Mouse (Mus musculus) MEL (cell line): ENCODE measurements around the gene Myg1. TPM values are rescaled to one million over a fixed set of nuclear protein-coding genes. Genes with fewer than 3 reads are reported as not detected.

Experiments
- DNase-seq: peaks from one replicate; pipeline ENCODE4 v3.0.0; 2011; ENCODE audit warnings: low read depth, low spot score
- H3K27ac ChIP-seq: 2 replicates; pipeline ENCODE4 v1.5.1; 2012; ENCODE audit warnings: low read depth, mild to moderate bottlenecking, control low read depth, low read length, moderate library complexity; ENCODE audit not compliant: control insufficient read depth
- H3K27me3 ChIP-seq, 2 experiments: fragments of 150-350 bp in 1 of 2; sonication (generic) in 1 of 2; 2 replicates each; pipeline ENCODE4 v1.6.1; 2012; ENCODE audit warnings: low read length in 2 of 2, mild to moderate bottlenecking in 2 of 2, improper control_type of control experiment in 1 of 2, moderate library complexity in 1 of 2; ENCODE audit not compliant: insufficient read depth in 2 of 2, control insufficient read depth in 1 of 2
- H3K36me3 ChIP-seq, 2 experiments: 2 replicates each; pipeline ENCODE4 v1.6.1; 2012 to 2014; ENCODE audit warnings: low read length in 2 of 2, improper control_type of control experiment in 1 of 2, inconsistent platforms in 1 of 2, mild to moderate bottlenecking in 1 of 2; ENCODE audit not compliant: insufficient read depth in 2 of 2, control insufficient read depth in 1 of 2
- H3K4me1 ChIP-seq, 2 experiments: fragments of 150-350 bp in 1 of 2; sonication (generic) in 1 of 2; 2 replicates each; pipeline ENCODE4 v1.6.1; 2012; ENCODE audit warnings: low read length in 2 of 2, improper control_type of control experiment in 1 of 2, mild to moderate bottlenecking in 1 of 2; ENCODE audit not compliant: insufficient read depth in 2 of 2, control insufficient read depth in 1 of 2
- H3K4me3 ChIP-seq, 2 experiments: fragments of 150-350 bp in 1 of 2; sonication (generic) in 1 of 2; 2 replicates each; pipeline ENCODE4 v1.5.1; 2012; ENCODE audit warnings: low read depth in 2 of 2, low read length in 2 of 2, mild to moderate bottlenecking in 2 of 2, moderate library complexity in 2 of 2, control low read depth in 1 of 2, improper control_type of control experiment in 1 of 2; ENCODE audit not compliant: control insufficient read depth in 1 of 2, insufficient read depth in 1 of 2
- H3K79me2 ChIP-seq: 2 replicates; pipeline ENCODE4 v1.6.1; 2012; ENCODE audit warnings: mild to moderate bottlenecking, low read length, moderate library complexity; ENCODE audit not compliant: control insufficient read depth, poor library complexity, insufficient read depth
- H3K9ac ChIP-seq: 2 replicates; pipeline ENCODE4 v1.6.1; 2012; ENCODE audit warnings: low read depth, mild to moderate bottlenecking, control low read depth, low read length, moderate library complexity; ENCODE audit not compliant: control insufficient read depth, poor library complexity, severe bottlenecking
- H3K9me3 ChIP-seq: fragments of 150-350 bp; sonication (generic); replicated peaks from 2 replicates; pipeline ENCODE4 v1.6.1; 2012; ENCODE audit warnings: mild to moderate bottlenecking, low read length, improper control_type of control experiment, moderate library complexity; ENCODE audit not compliant: insufficient read depth
- BHLHE40 ChIP-seq: IDR thresholded peaks from 2 replicates; pipeline ENCODE4 v1.6.1; 2012; ENCODE audit warnings: low read depth, mild to moderate bottlenecking, inconsistent platforms, low read length, improper control_type of control experiment, borderline replicate concordance
- CHD1 ChIP-seq: IDR thresholded peaks from 2 replicates; pipeline ENCODE4 v1.6.1; 2012; ENCODE audit warnings: low read depth, mild to moderate bottlenecking, inconsistent platforms, low read length, improper control_type of control experiment
- CHD2 ChIP-seq: IDR thresholded peaks from 2 replicates; pipeline ENCODE4 v1.6.1; 2011; ENCODE audit warnings: low read length, improper control_type of control experiment
- CTCF ChIP-seq, 3 experiments: IDR thresholded peaks in 2 of 3; conservative IDR thresholded peaks in 1 of 3; 2 replicates each; pipeline ENCODE4 v1.5.1; 2011 to 2012; ENCODE audit warnings: low read length in 3 of 3, low read depth in 2 of 3, mild to moderate bottlenecking in 2 of 3, improper control_type of control experiment in 1 of 3, inconsistent platforms in 1 of 3, mixed read lengths in 1 of 3, moderate library complexity in 1 of 3; ENCODE audit not compliant: control insufficient read depth in 1 of 3, insufficient read depth in 1 of 3, poor library complexity in 1 of 3, severe bottlenecking in 1 of 3
- ELF1 ChIP-seq: IDR thresholded peaks from 2 replicates; pipeline ENCODE4 v1.6.1; 2014; ENCODE audit warnings: low read depth, mild to moderate bottlenecking, inconsistent platforms, low read length, improper control_type of control experiment, moderate library complexity
- EP300 ChIP-seq, 2 experiments: IDR thresholded peaks; 2 replicates each; pipeline ENCODE4 v1.6.1; 2011; ENCODE audit warnings: improper control_type of control experiment in 2 of 2, low read length in 2 of 2, low read depth in 1 of 2, mild to moderate bottlenecking in 1 of 2
- ETS1 ChIP-seq: IDR thresholded peaks from 2 replicates; pipeline ENCODE4 v1.6.1; 2012; ENCODE audit warnings: low read depth, mild to moderate bottlenecking, inconsistent platforms, low read length, improper control_type of control experiment, moderate library complexity
- GATA1 ChIP-seq: IDR thresholded peaks from 2 replicates; pipeline ENCODE4 v1.6.1; 2011; ENCODE audit warnings: low read depth, low read length, improper control_type of control experiment
- HCFC1 ChIP-seq: IDR thresholded peaks from 2 replicates; pipeline ENCODE4 v1.6.1; 2012; ENCODE audit warnings: low read depth, mild to moderate bottlenecking, inconsistent platforms, low read length, improper control_type of control experiment, moderate library complexity
- JUND ChIP-seq: IDR thresholded peaks from 2 replicates; pipeline ENCODE4 v1.6.1; 2011; ENCODE audit warnings: low read depth, mild to moderate bottlenecking, improper control_type of control experiment, low read length
- KAT2A ChIP-seq: conservative IDR thresholded peaks from 2 replicates; pipeline ENCODE4 v1.6.1; 2012; ENCODE audit warnings: low read depth, low read length, improper control_type of control experiment, inconsistent platforms
- MAX ChIP-seq: IDR thresholded peaks from 2 replicates; pipeline ENCODE4 v1.6.1; 2011; ENCODE audit warnings: low read length, improper control_type of control experiment
- MAZ ChIP-seq: IDR thresholded peaks from 2 replicates; pipeline ENCODE4 v1.6.1; 2012; ENCODE audit warnings: low read depth, mild to moderate bottlenecking, inconsistent platforms, low read length, improper control_type of control experiment
- MEF2A ChIP-seq: IDR thresholded peaks from 2 replicates; pipeline ENCODE4 v1.6.1; 2014; ENCODE audit warnings: low read depth, mild to moderate bottlenecking, inconsistent platforms, low read length, improper control_type of control experiment; ENCODE audit not compliant: poor library complexity, insufficient replicate concordance, severe bottlenecking; ENCODE audit errors: extremely low read depth
- MXI1 ChIP-seq: IDR thresholded peaks from 2 replicates; pipeline ENCODE4 v1.6.1; 2011; ENCODE audit warnings: mild to moderate bottlenecking, low read depth, low read length, improper control_type of control experiment
- MYB ChIP-seq: IDR thresholded peaks from 2 replicates; pipeline ENCODE4 v1.6.1; 2011; ENCODE audit warnings: mild to moderate bottlenecking, low read depth, low read length, improper control_type of control experiment
- MYC ChIP-seq: IDR thresholded peaks from 2 replicates; pipeline ENCODE4 v1.6.1; 2011; ENCODE audit warnings: low read depth, mild to moderate bottlenecking, low read length, improper control_type of control experiment, moderate library complexity
- NELFE ChIP-seq: IDR thresholded peaks from 2 replicates; pipeline ENCODE4 v1.6.1; 2011; ENCODE audit warnings: low read depth, low read length, improper control_type of control experiment
- NRF1 ChIP-seq: IDR thresholded peaks from 2 replicates; pipeline ENCODE4 v1.6.1; 2014; ENCODE audit warnings: low read depth, mild to moderate bottlenecking, inconsistent platforms, low read length, improper control_type of control experiment, moderate library complexity; ENCODE audit not compliant: poor library complexity, insufficient read depth, severe bottlenecking
- RAD21 ChIP-seq: IDR thresholded peaks from 2 replicates; pipeline ENCODE4 v1.6.1; 2011; ENCODE audit warnings: mild to moderate bottlenecking, low read depth, low read length, improper control_type of control experiment
- RCOR1 ChIP-seq: IDR thresholded peaks from 2 replicates; pipeline ENCODE4 v1.6.1; 2012; ENCODE audit warnings: low read depth, mild to moderate bottlenecking, inconsistent platforms, low read length, improper control_type of control experiment
- SIN3A ChIP-seq: IDR thresholded peaks from 2 replicates; pipeline ENCODE4 v1.6.1; 2012; ENCODE audit warnings: low read length, improper control_type of control experiment, inconsistent platforms
- SMC3 ChIP-seq: IDR thresholded peaks from 2 replicates; pipeline ENCODE4 v1.6.1; 2011; ENCODE audit warnings: low read depth, low read length, improper control_type of control experiment
- TAL1 ChIP-seq: IDR thresholded peaks from 2 replicates; pipeline ENCODE4 v1.6.1; 2012; ENCODE audit warnings: mild to moderate bottlenecking, inconsistent platforms, low read length, moderate library complexity, mixed read lengths
- TBP ChIP-seq: IDR thresholded peaks from 2 replicates; pipeline ENCODE4 v1.8.0; 2011; ENCODE audit warnings: low read depth, low read length, improper control_type of control experiment
- TCF12 ChIP-seq: IDR thresholded peaks from 2 replicates; pipeline ENCODE4 v1.6.1; 2014; ENCODE audit warnings: low read depth, mild to moderate bottlenecking, inconsistent platforms, low read length, improper control_type of control experiment, moderate library complexity
- USF1 ChIP-seq: IDR thresholded peaks from 2 replicates; pipeline ENCODE4 v1.6.1; 2014; ENCODE audit warnings: low read depth, mild to moderate bottlenecking, inconsistent platforms, low read length, improper control_type of control experiment, moderate library complexity
- ZC3H11A ChIP-seq: IDR thresholded peaks from 2 replicates; pipeline ENCODE4 v1.6.1; 2012; ENCODE audit warnings: low read depth, mild to moderate bottlenecking, inconsistent platforms, low read length, improper control_type of control experiment
- ZNF384 ChIP-seq: IDR thresholded peaks from 2 replicates; pipeline ENCODE4 v1.6.1; 2012; ENCODE audit warnings: low read depth, mild to moderate bottlenecking, inconsistent platforms, low read length, improper control_type of control experiment
- polyA plus RNA-seq, 2 experiments: library from polyadenylated mRNA; stranded (reverse) in 1 of 2; unstranded in 1 of 2; fragments of >175 nt in 1 of 2; fragments of >200 nt in 1 of 2; gene quantifications; 2 replicates each; pipeline versions ENCODE4 v1.2.1 to v1.2.4; 2012; ENCODE audit warnings: low replicate concordance in 2 of 2, low read depth in 1 of 2; ENCODE audit not compliant: insufficient read length in 2 of 2, insufficient read depth in 1 of 2, missing spikeins in 1 of 2
- total RNA-seq: library from RNA; depleted of rRNA; stranded (reverse); fragments of 300-350 nt; gene quantifications from 2 replicates; pipeline ENCODE4 v1.2.3, GENCODE M21; 2012

Myg1 gene
- total and polyA plus RNA-seq, 3 experiments = 135 to 292 (median 140) TPM

- TF ChIP-seq TAL1 = no peak
Measured at GRCm38 (mm10) chr15:102377163-102377543, 45.6 kb downstream of the Myg1 start (continued).

DNA sequence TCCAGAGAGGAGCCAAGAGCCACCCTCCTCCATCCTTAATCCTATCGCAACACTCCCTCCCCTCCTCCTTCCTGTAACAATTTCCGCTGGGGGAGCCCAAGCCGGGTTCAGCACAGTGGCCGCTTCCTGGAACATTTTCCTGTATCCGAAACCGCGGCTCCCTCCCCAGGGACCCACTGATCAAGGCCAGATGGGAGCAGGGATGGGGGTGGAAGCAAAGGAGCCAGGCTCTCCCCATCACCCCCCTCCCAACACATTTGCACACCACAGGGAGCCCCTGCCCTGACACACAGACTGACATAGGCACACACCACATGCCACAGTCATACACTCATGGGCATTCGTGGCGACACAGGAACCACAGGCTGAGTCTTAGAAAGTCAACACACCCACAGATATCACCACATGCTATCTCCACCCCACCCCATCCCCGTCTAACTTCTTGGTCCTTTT is 46.3 kb downstream of the Myg1 start:
- H3K79me2 ChIP-seq = no peaks in the 10 kb centered on the region
- H3K4me3 ChIP-seq = 0 out of 4 replicates have a peak overlapping the region, but pooled peaks of 1 of the 2 experiments have one; percentile 11
- H3K27ac ChIP-seq = no peak overlapping the region
- DNase-seq = peak; percentile 49
- H3K4me1 ChIP-seq = peaks cover 10 to 14% of the 10 kb centered on the region in 2 experiments
- TF ChIP-seq RCOR1 (no peak), HCFC1 (no peak), EP300 (IDR thresholded peaks at IDR 0.05; ENCODE audit: low read depth in 1 of 2, low read length in 2 of 2) (peak in 1 of 2 experiments; percentile 30; a peak in 1 of 4 replicates), SIN3A (0 out of 2 replicates have a peak, but pooled peaks have one; percentile 27), MXI1 (peak; percentile 78), MYB (0 out of 2 replicates have a peak, but pooled peaks have one; percentile 17), MAX (peak; percentile 70)
- no peak overlapping the region for H3K9ac ChIP-seq
- peaks cover 6 to 13% of the 10 kb centered on the region in 2 experiments; a peak in 3 of 4 replicates for H3K27me3 ChIP-seq
- peaks cover 0 to 11% of the 10 kb centered on the region in 2 experiments; a peak in 2 of 4 replicates for H3K36me3 ChIP-seq
- no peaks in the 10 kb centered on the region for H3K9me3 ChIP-seq

GRCm38 (mm10) chr15:102381575-102381974 is 50.1 kb downstream of the Myg1 start:
- H3K79me2 ChIP-seq = no peaks in the 10 kb centered on the region
- peaks cover 10 to 14% of the 10 kb centered on the region in 2 experiments for H3K4me1 ChIP-seq
- no peak overlapping the region for H3K27ac ChIP-seq
- H3K4me3 ChIP-seq = no peak overlapping the region
- no peak overlapping the region for H3K9ac ChIP-seq
- H3K9me3 ChIP-seq = no peaks in the 10 kb centered on the region
- DNase-seq = peak; percentile 83
- H3K27me3 ChIP-seq = no peaks in the 10 kb centered on the region
- peaks cover 0 to 14% of the 10 kb centered on the region in 2 experiments; a peak in 2 of 4 replicates for H3K36me3 ChIP-seq
- TF ChIP-seq TBP (no peak), CTCF (IDR thresholded peaks at IDR 0.05 in 2 of 3, conservative IDR thresholded peaks at IDR 0.05 in 1 of 3; ENCODE audit: control insufficient read depth in 1 of 3, insufficient read depth in 1 of 3, low read depth in 2 of 3, low read length in 3 of 3, poor library complexity in 1 of 3, severe bottlenecking in 1 of 3) (peak; percentile 99), TCF12 (no peak), ZC3H11A (peak; percentile 94), EP300 (IDR thresholded peaks at IDR 0.05; ENCODE audit: low read depth in 1 of 2, low read length in 2 of 2) (no peak), MYC (no peak), MEF2A (no peak), SMC3 (peak; percentile 97), BHLHE40 (no peak), ZNF384 (peak; percentile 25; the same call in 1 of the 2 replicates), CHD2 (no peak), MAZ (0 out of 2 replicates have a peak, but pooled peaks have one; percentile 51), MAX (no peak), SIN3A (peak; percentile 41; the same call in 1 of the 2 replicates), GATA1 (no peak), ETS1 (no peak), NRF1 (no peak), MYB (no peak), JUND (no peak), RCOR1 (0 out of 2 replicates have a peak, but pooled peaks have one; percentile 8), ELF1 (no peak), RAD21 (peak; percentile 94), CHD1 (no peak), NELFE (no peak), USF1 (no peak), KAT2A (no peak)
